Mouse (Mus musculus): ENCODE results near the gene Gm28047.

DNA sequence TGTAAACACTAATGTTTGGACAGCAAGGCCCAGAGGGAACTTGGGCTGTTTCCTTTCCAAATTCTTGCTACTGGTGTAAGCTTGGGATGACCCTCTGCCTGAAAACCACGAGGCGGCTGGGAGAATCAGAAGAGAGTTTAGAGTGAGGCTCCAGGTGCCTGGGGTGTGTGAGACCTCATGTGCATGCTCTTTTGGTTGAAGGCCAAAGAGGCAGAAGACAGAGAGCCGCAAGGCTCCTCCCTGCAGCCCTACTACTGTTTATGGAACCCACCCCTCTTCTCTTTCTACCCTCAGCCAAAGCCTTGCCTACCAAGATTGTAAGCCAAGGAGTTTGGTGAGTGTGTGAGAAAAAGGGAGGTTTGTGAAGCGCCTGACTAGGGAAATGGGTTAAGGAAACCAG, 109.1 kb downstream of the Gm28047 start:
- TF ChIP-seq CTCF (IDR thresholded peaks at IDR 0.05; ENCODE audit: extremely low read depth, insufficient read depth, insufficient read length, insufficient replicate concordance) (no peak), POLR2A (IDR thresholded peaks at IDR 0.05; ENCODE audit: low read depth, low read length) (no peak)
